Mouse (Mus musculus): ENCODE measurements around the gene Capn13.

- TF ChIP-seq TCF3 (IDR thresholded peaks at IDR 0.05; ENCODE audit: insufficient read length, low read depth) (no peak), E2F4 (IDR thresholded peaks at IDR 0.05; ENCODE audit: insufficient read depth) (no peak), POLR2A (IDR thresholded peaks at IDR 0.05; ENCODE audit: insufficient read length, low read depth) (no peak), SRF (IDR thresholded peaks at IDR 0.05; ENCODE audit: control insufficient read depth, insufficient read length, low read depth) (no peak), MYOG (IDR thresholded peaks at IDR 0.05; ENCODE audit: control insufficient read depth in 1 of 3, insufficient read depth in 1 of 3, insufficient read length in 2 of 3, low read depth in 2 of 3) (no peak), USF1 (IDR thresholded peaks at IDR 0.05; ENCODE audit: low read depth) (no peak), MYOD1 (IDR thresholded peaks at IDR 0.05; ENCODE audit: control insufficient read depth in 1 of 3, insufficient read length in 2 of 3, low read depth in 2 of 3) (no peak)
Observed at GRCm38 (mm10) chr17:73271797-73272600, 128.7 kb downstream of the Capn13 start.

Data from myocyte (in vitro differentiated cells).